Mouse (Mus musculus) erythroid progenitor cell, adult 5-6 weeks (primary cell): Measurements from ENCODE around the gene H6pd. TPM values are rescaled to one million over a fixed set of nuclear protein-coding genes. Genes with fewer than 3 reads are reported as not detected.

Source experiments
- ATAC-seq: replicated peaks from 2 replicates; pipeline ENCODE4 v1.8.0; 2016; ENCODE audit warnings: moderate number of reproducible peaks, mild to moderate bottlenecking, moderate TSS enrichment, inconsistent platforms; ENCODE audit not compliant: poor library complexity, low FRiP score, severe bottlenecking
- total RNA-seq, 2 experiments: library from RNA; stranded (forward) in 1 of 2; stranded (reverse) in 1 of 2; fragments of 150-400 nt in 1 of 2; fragments of 186-747, 209-891 nt in 1 of 2; gene quantifications; 2 replicates each; pipeline versions ENCODE4 v1.2.3 to v1.2.4; 2015 to 2017; ENCODE audit warnings: low replicate concordance in 2 of 2

H6pd gene
- total RNA-seq, 2 experiments from 2014 or later = 2.5 to 11.8 TPM

DNA sequence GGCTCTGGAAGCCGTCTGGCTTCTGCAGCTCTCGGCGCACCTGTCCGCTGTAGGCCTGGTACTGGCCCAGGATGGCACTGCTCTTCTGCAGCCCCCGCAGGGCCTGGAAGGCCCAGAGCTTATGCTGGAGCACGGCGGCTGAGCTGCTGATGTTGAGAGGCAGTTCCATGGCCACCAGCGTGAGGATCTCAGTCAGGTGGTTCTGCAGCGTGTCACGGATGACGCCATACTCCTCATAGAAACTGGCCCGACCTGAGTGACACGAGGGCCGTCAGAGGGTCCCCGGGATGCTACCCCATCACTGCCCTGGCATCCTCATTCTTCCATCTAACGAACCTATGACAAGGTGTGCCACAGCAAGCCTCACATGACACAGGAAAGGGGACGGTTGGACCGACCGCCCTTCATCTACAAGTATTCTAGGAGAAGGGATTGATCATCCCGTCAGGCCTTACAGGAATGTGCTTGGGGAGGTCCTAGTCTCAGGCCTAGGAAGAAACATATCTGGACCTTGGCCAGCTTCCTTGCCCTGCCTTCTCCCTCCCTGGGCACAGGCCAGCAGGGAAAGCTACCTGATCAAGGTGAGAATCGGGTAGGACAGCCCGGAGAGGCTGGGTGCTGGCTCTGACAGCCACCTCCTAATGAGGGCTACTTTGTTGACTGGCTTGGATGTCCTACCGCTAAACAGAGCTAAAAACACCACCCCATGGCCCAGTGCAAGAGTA lies 24.7 kb downstream of the H6pd start:
- ATAC-seq = no peak

DNA sequence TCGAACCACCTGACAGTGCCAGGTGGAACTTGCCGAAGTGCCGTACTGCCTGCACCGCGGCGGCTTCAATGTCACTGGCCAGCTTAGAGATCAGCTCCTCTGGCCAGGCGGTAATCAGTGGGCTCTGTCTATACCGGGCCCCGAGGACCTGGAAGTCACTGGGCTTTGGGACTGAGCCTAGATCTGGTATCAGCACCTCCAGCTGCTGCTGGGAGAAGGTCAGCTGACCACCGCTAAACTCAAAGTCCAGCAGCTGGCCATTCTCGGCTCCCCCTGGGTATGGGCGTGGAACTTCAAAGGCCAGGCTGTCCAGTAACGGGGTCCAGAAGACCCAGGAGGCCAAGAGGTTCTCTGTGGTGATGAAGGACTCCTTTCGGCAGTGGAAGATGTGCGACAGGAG lies 26.7 kb downstream of the H6pd start:
- no peak for ATAC-seq

DNA sequence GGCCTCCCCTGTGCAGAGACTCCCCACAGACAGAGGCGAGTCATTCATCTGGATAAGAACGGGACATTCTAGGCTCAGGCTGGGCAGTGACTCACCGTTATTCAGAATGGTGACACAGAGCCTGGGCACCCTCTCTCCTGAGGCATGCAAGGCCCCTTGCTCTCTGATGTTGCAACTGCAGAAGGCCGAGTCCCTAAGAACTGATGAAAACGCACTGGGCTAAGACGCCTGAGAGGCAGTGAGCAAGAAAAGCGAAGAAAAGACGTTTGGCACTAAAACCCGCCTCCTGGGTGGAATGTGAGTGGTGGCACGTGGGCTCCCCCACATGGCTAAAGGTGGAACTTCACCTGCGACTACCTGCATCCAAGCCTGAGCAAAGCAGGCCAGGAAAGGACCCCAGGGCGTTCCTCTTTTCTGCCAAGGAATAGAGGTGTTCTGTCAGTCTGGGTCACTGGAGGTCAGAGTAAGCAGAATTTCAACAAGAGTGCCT lies 29.0 kb downstream of the H6pd start:
- peak; percentile 63 for ATAC-seq

DNA sequence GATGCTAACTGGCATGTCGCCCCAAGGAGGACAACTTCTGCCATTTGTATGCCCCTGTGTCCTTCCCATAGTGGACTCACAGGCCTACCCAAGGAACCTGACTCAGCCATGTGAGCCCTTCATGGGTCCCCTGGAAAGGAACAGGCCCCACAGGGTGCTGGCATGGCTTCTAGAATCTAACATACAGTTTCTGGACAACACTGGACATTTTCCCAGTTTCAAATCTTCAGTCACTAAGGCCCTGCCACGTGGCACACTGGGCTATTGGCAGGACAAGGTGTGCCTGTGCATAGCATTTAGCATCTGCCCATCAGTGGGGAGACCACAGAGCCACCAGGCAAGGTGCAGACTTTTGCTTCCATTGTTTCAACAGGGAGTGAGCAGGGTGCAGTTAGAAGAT lies 30.0 kb downstream of the H6pd start:
- ATAC-seq = no peak

DNA sequence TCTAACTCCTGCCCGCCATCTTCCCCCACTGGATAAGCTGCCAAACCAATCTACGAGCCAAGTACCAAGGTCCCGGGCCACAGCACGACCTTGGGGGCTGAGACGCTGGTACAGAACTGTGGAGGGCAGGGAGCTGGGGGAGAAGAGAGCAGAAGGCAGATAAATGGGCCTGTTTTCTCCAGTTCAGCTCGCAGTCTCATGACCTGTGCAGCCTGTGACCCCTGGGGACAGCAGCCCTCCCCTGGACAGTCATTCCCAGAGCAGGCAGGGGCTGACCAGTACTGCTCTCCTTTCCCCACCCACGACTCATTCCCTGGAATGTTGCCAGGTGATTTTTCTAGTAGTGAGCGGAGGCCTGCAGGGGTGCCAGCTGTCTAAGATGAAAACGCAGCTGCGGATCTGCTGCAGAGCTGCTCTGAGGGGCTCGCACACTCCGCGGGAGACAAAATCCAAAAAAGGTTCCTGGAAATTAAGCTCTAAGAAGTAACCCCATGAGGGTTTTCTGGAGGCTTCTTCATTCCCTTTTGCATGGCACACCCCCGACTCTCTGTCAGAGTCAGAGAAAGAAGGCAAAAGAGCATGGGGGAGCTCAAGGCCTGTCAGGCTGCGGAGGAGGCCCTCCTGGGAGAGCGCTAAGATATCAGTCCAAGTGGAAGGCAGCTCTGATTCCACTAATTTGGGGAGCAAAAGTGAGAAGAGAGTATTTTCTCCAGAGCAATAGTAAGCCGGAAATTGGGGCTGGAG lies 30.9 kb downstream of the H6pd start:
- no peak for ATAC-seq

DNA sequence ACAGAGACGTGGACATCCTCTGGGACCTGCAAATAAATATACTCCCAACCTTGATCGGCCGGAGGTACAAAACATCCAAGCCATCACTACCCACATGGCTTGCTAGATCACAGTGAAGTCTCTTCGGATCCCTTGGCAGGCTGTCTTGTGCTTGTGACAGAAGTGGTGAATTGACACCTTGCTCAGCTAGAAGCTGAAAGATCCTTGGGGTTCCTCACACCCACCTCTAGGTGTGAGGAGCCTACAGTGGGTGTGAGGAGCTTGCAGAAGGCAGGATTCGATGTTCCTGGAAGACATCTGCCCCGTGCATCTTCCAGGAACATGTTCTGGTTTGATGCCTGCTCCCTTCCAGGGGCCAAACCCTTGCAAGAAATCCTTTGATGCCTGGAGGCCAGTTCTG lies 31.6 kb downstream of the H6pd start:
- ATAC-seq = no peak

DNA sequence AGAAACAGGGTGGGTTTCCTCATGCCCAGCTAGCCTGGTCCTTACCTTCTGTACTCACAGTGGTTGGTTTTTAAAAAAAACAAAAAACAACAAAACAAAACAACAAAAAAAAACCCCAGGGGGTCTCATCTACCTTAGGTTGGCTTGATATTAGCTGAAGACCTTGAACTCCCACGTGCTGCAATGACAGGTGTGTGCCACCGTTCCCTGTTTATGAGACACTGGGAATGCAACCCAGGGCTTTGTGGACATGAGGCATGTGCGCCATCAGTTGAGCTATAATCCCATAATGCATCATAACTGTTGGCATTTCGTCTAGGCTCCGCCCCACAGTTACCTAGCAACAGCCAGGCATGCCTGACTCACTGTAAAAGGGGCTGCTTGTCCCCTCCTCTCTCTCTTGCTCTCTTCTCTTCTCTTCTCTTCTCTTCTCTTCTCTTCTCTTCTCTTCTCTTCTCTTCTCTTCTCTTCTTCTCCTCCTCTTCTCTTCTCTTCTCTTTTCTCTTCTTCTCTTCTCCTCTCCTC lies 33.0 kb downstream of the H6pd start:
- ATAC-seq = no peak

DNA sequence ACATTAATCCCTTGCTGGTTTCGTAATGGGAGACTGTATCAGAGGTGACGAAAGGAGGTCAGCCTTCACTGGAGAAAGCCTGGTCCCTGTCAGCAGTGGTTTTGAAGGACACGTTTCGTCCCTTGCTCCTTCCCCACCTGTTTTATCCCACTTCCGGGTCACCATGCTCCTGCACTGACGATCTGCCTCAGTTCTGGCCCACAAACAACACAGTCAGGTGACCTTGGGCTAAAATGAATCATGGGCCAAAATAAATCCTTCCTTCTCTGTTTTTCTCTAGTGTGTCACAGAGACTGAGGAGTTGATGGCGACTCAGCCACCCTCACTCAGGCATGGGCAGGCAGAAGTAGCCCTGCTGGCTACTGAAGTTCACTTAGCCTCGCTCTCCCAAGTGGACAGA lies 33.5 kb downstream of the H6pd start:
- no peak for ATAC-seq

DNA sequence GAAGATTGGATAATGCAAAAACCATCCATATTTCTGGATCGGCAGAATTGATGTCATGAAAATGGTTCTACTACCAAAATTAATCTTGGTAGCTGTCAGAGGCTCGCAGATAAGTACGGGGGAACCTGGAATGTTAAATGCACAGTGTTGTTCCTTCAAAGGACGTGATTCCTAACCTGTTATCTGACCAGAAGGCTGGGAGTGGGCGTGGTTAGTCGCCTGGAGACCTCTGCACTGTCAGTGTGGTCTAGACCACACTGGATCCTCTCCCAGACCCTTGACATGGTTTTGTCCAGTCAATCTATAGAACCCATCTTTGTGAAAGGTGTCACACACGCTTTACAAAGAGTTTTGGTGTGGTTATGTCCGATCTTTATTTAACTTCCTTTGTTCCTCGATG lies 37.4 kb downstream of the H6pd start:
- ATAC-seq = no peak

DNA sequence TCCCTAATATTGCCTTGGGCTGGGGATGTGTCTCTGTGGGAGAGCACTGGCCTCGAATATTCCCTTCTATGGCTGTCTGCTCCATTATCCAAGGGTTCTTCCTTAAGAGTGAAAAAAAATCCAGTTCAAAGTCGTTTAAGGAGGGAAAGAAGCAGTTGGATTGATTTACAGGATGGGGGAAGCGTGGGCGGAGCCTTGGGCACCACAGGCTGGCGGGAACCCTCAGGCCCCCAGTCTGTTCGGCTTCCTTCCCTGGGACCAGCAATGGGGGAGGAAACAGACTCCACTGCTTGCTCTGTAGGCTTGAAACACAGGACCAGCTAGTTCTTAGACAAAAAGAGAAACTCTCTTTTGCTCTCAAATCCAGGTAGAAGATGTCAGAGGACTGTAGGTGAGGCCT lies 40.3 kb downstream of the H6pd start:
- ATAC-seq = no peak

DNA sequence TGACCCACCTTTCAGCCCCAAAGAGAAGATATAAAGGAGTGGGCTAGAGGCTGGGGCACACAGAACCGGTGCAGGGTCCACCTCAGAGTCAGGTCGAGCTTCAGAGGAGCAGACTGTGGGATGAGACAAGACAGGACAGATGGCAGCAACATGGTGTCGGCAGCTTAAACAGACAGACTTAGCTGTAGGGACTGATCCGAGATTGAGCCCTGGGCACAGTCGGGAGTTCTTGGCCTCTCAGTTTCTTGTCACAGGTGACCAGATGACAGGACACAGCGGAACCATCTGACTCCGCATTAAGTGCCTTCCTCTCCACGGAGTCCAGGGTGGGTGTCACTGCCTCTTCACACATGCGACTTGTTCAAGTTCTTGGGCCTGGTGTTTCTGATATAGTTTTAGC lies 41.9 kb downstream of the H6pd start:
- ATAC-seq = no peak

DNA sequence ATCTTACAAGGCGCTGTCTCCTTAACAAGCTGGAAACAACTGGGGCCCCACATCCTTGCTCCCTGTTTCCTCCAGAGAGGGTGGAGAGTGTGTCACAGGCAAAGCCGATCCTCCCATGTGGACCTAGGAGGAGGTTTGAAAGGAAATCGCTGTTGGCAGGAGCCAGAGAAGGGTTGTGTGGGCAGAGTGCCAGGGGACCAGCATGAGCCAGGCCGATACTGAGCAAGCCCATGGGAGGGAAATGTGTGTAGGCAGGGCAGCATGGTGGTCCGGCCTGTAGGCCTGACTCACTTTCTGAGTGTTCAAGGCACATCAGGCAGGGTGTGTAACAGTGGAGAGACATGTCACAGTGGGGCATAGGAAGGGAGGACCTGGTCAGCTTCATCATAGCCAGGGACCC lies 42.6 kb downstream of the H6pd start:
- ATAC-seq = no peak

DNA sequence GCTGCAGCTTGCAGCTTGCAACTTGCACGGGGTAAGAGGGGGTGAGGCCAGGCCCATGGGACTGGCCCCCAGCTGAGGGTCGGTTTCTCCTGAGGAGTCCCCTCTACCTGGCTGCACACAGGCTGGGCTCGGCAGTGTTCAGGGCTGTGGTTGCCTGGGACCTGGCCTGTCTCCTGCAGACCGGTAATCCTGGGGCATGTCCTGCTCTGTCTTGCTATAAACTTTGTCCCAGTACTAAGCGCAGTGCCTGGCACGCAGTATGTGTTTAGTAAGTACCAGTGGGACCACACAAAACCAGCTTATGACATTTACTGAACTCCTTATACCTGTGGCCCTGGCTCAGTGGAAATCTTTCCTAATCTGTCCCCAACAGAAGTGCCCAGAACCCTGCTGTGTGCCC lies 43.2 kb downstream of the H6pd start:
- no peak for ATAC-seq

DNA sequence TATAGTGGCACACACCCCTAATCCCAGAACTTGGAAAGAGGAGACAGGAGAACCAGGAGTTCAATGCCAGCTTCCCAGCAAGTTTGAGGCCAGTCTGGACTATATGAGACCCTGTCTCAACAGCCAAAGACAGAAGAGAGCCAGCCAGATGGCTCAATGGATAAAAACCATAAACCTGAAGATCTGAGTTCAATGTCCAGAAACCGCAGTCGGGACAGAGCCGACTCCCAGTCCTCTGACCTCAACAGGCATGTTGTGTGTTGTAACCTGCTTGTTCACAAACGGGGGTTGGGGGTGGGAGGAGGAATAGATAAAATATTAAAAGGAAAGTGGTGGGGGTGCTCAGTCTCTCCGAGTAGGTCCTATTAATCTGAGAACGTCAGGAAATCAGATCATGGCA lies 43.6 kb downstream of the H6pd start:
- ATAC-seq = no peak

DNA sequence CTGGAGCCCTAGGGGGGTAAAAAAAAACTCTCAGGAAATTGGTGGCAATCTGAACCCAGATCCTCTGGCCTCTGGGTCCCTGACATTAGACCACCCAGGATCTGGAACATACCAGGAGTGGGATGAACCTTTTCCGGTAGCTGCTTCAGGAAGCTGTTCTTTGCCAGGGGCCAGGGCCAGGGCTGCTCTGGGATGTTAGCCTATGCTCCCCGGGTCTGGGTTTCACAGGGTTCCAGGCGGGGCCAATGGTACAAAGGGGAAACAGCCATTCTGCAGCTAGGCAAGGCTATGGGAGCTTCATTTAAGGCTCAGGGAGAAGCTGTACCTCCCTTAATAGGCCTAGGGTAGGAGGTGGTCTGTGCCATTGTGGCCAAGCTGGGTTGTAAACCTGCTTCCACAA lies 44.1 kb downstream of the H6pd start:
- no peak for ATAC-seq

DNA sequence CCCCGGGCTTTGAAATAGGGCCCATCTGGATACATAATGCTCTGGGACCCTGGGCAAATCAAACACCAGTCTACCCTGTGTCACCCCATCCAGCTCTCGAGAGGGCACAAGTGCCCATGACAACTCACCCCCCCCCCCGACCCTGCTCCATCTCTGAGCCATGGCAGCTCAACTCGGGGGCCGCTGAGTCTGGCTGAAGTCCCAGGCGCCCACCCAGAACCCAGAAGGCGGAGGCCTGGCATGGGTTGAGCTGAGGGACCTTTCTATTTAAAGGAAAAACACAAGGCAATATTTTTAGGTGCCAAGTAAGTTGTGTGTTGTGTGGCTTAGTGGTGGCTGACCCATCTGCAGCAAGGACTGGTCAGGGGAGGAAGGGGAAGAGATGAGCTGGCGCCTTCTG lies 44.5 kb downstream of the H6pd start:
- ATAC-seq = no peak

DNA sequence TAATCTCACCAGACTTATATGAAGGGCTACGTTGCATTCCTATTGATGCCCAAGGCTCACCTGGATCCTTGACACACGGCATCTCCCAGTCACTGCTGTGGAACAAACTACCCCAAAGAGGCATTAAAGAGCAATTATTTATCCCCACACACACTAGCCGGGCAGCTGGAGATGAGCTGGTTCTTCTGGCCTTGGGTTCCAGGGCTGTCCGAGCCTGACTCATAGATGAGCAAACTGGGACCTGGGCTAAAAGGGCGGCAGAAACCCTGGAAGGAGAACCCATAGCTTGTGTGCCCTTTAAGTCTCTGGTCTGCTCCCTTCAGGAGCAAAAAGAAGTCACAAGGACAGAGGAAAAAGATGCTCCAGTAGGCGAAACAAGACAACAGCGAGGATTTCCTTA lies 48.4 kb downstream of the H6pd start:
- no peak for ATAC-seq

DNA sequence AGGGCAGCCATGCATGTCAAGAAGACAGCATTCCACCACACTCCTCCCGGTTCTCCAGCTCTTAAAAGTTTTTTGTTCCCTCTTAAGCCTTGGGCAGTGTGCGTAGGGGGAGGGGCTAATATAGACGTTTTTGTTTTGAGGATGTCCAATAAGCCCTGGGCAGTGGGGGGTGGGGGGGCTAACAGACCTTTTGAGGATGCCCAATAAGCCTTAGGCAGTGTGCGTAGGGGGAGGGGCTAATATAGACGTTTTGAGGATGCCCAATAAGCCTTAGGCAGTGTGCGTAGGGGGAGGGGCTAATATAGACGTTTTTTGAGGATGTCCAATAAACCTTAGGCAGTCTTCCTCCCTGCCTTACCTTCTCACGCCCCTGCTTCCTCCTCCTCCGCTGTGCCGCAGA lies 49.0 kb downstream of the H6pd start:
- no peak for ATAC-seq

DNA sequence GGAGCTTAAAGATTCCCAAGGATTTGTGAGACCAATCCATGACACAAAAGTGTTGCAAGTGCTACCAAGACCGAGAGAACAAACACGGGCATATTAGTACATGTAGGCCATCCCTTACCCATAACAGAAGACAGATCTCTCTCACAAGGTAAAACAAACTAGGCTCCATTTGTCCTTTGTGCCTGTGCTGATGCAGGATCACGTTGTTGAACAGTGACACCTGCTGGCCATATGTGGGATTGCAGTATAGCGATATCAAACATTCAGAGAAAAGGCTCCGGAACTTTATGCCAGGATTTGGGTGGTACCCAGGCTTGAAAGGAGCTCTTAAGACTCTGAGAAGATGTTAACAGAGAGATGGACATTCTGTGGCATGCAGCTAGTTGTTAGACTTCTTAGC lies 50.3 kb downstream of the H6pd start:
- no peak for ATAC-seq

DNA sequence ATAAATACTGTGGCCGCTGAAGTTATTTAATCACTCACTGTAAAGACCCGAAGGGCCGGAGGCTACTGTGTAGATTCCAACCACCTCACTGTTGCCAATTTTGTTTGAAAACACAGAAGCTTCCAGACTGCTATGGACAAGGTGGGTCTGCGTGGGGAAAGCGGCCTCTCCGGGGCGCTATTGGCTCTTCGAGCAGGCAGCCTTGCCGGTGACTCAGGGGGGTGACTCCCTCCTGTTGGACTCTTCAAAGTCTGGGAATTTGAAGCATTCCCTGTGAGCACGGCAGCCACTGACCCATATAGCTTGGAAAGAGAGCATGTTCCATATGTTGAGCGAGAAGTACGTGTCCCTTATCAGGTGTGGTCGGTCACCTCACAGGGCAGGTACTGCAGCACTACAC lies 52.8 kb downstream of the H6pd start:
- ATAC-seq = no peak

DNA sequence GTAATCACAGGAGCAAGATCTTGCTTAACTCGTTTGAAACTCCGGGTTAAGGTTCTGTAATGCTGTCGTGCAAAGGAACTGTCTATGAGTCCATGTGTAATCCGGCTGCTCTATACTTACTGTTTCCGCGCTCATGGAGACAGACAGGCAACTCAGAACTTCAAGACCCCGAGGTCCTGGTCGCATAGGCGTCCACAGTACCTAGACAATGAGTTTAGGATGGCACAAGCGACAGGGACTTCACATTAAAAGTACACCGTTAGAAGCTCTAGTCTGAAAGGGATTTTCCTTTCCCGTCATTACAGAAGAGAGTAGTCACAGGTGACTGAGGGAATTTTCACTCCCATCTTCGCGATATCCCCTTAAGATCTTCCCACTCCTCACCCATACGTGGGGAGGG lies 53.2 kb downstream of the H6pd start:
- ATAC-seq = no peak
